Mouse (Mus musculus) cortical plate, adult 2 months (tissue): ENCODE measurements at regions not wholly inside any gene's neighbourhood (a gene's known extent, or its start where the extent isn't known, plus 50 kb on each side); places are given as distances from the start of the nearest gene placed in this dataset.

ENCODE experiments used
- CTCF ChIP-seq: fragments of 200-500 bp; IDR thresholded peaks from 2 replicates; pipeline ENCODE4 v1.5.1; 2011; ENCODE audit warnings: mild to moderate bottlenecking, control low read depth, low read length; ENCODE audit not compliant: insufficient read depth; ENCODE audit errors: extremely low read depth
- POLR2A ChIP-seq: fragments of 200-500 bp; IDR thresholded peaks from 2 replicates; pipeline ENCODE4 v1.6.1; 2011; ENCODE audit warnings: mild to moderate bottlenecking, low read length, control low read depth; ENCODE audit not compliant: insufficient read depth; ENCODE audit errors: extremely low read depth

DNA sequence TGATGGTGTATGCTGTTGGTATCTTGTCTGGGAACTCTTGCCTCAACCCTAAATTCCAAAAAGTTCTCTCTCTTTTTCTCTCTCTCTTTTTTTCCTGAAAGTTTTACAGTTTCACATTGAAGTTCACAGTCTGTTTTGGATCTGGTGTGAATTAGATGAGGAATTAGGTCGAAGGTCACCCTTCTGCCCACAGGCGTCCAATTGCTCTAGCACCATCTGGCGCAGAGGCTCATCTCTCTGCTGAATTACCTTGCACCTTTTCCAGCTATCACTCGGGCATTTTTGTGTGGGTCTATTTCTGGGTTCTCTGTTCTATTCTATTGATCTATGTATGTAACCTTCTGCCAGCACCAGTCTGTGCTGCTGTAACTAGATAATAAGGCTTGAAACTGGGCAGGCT, 81.8 kb upstream of the Mef2a start:
- TF ChIP-seq CTCF (no peak), POLR2A (no peak)
